Mouse (Mus musculus): ENCODE measurements around the gene Kcnj14.

Gene Kcnj14

DNA sequence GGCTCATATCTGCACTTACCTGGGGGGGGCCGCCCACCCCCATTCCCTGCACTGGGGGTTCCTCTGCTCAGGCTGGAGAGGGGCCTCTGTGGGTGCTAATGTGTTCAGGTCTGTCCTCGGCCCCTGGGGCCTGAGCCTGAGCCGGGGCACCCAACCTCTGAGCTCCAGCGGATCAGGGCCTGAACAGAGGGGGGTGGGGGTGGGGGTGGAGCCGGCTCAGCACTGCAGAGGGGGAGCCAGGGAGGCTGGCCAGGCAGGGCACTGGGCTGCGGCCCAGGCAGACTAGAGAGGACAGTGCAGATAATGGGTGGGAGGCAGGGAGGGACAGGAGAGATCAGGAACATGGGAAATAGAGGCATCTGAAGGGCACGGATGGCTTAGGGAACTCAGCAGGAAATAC is at the start of gene Kcnj14:
Gene Kcnj14, minus strand, starts transcription at position 185 of the 400 bp plus-strand sequence.
- no peak for DNase-seq

DNA sequence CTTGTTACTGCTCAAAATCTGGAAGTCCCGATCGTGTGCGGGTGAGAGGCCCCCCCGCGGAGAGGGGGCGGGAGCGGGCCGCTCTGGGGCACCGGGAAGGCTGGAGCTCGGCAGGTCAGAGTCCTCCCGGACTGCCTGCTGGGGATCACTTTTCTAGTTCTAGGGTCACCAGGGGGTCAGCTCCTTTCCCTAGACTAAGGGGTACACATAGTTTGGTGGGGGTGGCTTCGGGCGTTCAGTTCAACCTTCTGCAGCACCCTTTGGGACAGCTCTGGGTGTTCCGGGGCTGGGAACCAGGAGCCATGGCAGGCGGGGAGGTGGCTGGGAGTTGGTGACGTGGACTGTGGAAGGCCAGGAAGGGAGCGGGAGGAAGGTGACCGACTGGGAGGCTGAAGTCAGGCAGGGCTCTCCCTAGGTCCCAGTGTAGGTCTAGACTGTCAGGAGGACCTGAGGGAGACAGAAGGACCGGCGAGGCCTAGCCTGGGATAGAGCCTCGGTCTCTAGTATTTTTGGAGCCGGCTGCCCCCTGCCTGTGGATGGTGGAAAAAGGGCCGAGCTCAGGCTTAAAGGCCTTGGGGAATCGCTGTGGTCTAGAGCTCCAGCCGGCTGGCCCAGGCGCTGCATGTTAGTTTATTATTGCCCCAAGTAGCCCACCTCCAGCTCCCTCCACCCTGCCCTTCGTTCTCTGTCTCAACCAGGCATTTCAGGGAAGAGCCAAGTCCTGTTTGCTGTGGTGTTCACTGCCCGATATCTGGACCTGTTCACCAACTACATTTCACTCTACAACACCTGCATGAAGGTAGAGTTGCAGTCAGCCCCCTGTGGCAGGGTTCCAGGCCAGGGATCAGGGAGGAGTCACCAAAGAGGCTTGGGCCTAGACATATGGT is 48.7 kb upstream of the Kcnj14 start:
- peak; percentile 71 for DNase-seq

DNA sequence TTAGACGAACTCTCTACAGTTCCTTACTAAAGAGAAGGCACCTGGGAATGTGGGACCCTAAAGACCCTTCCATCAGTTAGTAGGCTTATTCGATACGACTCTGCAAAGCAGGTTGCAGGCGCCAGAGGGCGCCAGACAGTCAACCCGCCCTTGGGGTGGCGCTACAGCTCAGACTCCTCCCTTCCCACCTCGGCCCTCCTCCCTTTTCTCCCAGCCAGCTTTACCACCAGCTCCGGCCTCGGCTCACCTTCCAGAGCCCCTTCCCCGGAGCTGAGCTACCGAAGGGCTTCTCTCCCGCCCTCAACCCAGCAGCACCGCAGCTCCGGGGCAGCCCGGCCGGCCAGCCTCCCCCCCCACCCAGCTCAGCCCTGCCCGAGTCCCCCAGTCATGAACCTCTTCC is 48.0 kb upstream of the Kcnj14 start, which contains the start of gene Kdelr1:
Gene Kdelr1, plus strand, starts transcription at position 149 of the 400 bp plus-strand sequence.
- DNase-seq: peak; percentile 93

DNA sequence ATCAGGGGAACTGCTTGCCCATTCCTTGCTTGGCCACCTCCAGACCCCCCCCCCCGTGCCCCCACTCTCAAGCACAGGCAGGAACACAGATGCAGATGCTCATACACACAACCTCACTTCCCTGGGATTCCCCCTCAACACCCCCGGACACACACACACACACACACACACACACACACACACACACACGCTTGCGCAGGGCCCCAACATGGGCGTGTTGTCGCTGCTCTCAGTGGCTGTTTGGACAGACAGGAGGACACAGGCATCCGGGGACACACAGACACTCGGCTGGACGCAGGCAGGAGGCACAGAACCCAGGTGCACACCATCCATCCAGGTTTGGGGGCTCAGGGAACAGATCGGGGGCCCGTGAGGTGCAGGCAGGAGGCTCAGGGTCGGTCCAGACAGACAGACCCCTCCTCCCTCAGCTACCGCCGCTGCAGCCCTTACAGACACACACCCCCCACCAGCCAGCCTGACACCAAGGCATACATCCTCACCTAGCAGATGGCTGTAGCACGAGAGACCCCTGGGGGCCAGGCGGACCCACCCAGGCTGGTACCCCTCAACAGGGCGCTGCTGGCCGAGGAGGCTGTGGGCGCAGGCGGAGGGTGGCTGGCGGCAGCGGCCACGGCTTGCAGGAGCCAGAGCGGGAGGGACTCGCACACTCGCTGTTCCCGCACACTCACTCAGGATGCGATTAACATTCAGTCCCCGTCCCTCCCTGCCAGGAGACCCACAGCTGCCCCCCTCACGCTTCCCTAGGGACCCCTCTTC is 45.9 kb upstream of the Kcnj14 start:
- peak; percentile 45 for DNase-seq

DNA sequence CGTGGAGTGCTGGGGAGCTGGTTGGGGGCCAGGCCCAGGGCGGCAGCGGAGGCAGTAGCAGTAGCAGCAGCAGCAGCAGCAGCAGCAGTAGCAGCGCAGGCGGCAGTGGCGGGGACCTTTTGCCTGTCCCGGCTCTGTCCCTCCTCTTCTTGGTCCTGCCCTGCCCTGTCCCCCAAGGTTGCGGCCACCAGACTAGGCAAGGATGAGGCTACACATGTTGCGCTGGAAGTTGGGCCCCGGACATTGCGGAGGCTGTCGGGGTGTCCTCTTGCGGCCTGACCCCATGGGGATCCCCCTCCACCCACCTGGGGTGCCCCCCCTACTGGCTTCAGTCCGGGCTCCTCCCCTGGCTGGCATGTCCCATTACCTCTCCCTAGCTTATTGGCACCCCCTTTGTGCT is 45.2 kb upstream of the Kcnj14 start:
- DNase-seq: no peak

DNA sequence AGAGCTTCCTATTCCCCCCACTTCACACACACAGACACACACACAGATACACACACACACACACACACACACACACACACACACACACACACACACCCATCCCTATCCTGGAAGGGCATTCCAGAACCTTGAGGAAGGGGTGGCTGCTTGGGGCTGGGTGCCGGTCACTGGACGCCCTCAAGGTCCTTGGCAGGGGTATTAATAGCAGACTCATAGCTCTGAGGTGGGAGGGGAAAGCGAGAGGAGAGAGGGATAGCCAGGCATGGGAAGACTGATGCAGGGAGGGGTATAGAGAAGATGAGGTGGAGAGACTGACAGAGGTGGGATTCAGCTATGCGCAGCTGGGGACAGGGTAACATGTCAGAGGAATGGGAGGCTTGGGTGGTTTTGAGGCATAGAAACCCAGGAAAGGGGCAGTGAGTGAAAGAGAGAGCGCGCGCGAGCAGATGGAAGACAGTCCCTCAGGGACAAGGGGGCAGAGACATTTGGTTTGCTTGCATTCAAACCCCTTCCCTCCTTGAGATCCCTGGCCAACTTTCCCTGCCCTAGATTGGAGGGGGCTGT is 44.6 kb upstream of the Kcnj14 start:
- DNase-seq: no peak

DNA sequence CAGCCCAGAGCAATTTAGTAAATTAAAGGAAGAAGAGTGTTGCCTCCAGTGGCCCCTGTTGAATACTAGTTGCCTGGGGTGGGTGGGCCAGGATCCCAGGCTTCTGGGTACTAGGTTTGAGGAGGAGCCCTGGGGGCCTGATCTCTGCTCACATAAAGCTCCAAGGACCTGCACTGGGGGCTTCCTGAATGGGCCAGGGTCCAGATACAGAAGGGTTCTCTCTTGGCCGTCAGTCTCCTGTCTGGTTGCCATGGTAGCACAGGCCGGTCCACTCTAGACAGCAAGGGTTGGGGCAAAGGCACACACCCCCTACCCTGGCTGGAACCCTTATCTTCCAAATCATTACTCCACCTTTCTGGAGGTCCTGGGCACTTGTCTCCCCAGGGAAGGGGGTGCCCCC is 43.3 kb upstream of the Kcnj14 start:
- no peak for DNase-seq

DNA sequence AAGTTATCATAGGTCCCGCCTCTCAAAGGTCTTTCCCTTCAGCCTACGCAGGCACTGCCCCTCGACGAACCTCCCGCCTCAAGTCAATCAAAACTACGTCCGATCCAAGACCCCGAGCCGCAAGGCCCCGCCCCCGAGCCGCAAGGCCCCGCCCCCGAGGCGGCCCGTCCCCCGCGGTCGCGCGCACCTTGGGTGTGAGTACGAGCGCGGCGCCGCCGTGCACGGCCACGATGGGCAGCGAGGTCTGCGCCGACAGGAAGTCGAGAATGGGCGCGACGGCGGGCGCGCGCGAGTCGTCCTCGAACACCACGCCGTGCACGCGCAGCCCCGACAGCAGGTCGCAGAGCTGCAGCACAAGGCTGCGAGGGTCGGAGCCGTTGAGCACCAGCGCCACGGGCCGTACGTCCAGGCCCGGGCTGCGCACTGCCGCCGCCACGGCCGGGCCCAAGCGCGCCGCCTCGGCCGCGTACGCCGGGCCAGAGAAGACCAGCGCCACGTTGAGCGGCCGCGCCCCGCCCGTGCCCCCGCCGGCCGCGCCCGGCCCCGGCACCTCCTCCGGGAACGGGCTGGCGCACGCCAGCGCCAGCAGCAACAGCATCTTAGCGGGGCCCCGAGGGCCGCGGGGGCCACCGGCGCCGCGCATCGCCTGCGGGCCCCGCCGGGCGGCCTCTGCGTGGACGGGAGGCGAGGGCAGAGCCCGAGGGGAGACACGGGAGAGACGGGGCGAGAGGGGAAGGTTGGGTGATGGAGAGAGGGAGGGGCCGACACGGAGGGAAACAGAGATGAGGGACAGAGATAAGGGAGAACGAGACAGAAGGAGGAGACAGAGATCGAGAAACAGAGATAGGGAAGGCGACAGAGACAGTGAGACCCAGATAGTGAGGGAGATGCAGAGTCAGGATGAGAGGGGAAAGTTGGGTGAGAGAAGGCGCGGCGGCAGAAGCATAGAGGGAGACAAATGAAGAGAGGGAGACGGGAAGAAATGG is 41.6 kb upstream of the Kcnj14 start:
- DNase-seq: peak; percentile 97

DNA sequence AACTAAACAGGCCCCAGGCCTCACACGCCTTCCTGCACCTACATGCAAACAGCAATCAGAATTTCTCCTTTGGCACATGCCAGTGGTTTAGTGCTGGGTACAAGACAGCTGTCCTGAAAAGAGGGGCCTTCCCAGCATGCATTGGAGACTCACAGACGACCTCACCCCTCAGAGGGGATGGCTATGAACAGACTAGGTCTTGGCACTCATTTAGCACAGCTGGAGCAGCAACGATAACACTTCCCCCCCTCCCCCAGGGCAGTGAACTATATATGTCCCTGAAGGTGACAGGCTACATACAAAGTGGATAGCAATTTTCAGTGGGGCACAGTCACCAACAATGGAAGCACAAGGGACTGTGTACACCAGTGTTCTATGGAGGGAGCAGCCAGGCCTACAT is 39.9 kb upstream of the Kcnj14 start:
- no peak for DNase-seq

DNA sequence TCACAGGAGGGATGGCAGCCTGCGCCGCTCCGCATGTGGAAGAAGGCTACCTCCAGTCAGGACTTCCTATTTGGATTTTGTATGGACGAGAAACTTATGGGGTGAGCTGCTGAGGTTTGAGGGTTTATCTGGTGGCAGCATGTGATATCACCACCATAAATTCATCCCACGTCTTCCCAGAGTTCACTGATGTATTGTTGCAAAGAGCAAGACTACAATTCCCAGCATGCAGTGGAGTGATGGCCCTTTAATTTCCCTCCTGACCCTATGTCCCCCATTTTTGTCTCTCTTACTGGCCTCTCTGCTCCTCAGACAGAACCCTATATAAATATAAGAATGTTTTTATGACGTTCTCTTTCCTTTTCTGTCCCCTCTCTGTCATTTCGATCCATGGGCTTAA is 38.2 kb upstream of the Kcnj14 start:
- no peak for DNase-seq

DNA sequence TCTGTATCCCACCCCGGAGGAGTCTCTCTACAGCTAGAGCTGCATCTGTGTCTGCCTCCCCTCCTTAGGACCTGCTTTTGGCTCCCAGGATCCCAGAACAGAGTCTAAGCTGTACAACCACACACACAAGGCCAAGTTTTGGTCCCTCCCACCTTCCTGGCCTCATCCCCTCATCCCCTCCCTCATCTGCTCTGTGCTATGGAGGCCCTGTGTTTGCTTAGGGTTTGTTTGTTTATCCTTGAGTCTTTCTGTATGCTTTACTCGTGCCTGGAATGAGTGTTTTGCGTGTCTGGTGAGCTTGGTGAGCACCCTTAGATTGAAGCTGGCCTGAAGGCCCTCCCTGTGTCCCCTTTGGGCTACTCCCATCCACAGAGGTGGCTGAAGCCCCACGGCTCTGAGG is 34.4 kb upstream of the Kcnj14 start:
- no peak for DNase-seq

DNA sequence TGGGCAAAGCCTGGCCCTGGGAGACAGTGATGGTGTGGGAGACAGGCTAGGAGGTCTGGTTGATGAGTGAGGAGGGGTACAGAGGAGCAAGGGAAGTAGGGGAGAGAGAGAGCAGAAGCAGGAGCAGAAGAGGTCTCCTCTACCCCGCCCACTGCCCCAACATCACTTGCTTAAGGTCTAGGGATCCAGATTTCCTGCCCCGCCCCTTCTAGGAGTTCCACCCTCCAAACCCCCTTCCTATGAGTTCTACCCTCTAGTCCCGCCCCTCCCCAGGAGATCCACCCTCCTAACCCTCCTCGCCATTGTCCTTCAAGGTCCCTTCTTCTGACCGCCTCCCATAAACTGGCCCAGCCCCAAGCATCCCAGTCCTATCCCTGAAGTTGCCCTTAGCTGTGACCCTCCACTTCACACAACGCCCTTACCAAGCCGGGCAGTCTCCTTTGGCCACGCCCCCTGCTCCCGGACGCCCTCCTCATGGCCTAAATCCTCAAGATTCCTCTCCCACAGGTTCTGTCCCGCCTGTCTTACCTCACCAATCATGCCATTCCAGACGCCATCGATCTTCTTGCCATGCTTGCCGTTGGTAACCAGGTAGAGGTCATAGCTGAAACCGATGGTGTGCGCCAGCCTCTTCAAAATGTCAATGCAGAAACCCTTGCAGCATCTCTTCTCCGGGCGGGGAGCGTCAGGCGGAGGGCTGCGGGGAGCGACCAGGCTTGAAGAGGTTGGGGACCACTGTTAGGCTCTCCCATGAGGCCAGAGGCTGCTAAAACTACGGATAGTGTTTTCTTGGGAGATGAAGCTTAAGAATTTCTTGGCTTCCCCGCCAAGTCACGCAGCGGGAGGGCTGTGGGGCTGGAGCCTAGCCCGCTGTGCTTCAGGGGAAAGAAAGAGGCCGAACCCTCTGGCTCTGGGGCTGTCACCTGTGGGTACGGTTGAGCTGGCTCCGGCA is 32.6 kb upstream of the Kcnj14 start:
- peak; percentile 57 for DNase-seq

DNA sequence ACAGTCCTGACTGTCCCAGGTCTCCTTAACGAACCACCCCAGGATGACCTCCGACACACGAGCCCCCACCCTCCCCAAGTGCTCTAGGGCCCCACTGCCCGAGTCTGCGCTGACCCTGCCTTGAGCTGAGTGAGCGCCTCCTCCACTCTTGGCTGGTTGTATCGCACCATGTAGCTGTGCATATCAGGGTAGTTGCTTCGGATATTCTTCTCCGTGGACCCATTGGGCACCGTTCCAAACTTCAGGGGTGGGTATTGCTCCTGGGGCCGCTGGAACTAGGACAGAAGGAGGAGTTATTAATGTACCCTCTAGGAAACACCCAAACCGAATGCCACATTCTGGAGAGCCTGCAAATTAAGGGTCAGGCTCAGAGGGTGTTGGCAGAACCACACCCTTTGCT is 28.5 kb upstream of the Kcnj14 start:
- no peak for DNase-seq

DNA sequence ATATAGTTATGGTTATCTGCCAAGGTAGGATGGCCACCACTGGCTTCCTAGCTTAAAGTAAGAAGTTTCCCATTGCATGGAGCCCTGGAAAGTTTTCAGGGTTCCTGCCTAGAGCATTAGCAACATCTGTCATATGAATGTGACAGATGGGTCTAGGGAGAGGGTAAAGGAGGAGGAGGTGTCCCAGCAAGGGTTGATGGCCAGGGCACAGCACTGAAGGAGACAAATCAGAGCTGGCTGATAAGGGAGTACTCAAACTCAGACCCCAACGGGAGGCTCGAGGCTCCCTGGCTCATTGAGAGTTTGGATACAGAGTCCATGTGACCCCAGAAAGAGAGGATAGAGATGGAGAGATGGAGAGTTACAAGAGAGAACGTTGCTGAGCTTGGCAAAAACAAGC is 26.1 kb upstream of the Kcnj14 start:
- DNase-seq: no peak

DNA sequence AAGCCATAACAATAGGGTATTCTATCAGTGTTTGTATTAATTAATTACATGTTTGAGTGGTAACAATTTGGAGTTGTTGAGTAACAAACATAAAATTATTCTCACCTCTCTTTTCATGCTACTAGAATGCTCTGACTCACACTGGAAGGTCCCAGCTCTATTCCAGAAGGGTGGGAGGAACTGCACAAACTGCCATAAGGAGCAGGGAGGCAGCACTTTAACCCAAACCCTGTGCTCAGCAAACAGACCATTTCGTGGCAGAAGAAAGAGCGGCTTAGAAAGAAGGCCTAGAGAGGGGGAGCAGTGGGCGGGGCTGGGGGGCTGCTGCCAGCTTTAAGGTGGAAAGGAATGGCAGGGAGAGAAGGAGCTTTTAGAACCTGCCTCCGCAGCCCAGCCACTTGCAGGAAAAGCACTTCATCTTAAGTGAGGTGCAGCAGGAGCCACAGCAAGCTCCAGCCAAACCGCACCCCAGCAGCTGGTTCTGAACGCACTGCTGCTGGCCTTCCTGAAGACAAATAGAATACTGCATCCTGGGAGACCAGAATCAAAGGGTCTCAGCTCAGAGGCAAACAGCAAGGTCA is 24.0 kb upstream of the Kcnj14 start:
- DNase-seq: no peak

DNA sequence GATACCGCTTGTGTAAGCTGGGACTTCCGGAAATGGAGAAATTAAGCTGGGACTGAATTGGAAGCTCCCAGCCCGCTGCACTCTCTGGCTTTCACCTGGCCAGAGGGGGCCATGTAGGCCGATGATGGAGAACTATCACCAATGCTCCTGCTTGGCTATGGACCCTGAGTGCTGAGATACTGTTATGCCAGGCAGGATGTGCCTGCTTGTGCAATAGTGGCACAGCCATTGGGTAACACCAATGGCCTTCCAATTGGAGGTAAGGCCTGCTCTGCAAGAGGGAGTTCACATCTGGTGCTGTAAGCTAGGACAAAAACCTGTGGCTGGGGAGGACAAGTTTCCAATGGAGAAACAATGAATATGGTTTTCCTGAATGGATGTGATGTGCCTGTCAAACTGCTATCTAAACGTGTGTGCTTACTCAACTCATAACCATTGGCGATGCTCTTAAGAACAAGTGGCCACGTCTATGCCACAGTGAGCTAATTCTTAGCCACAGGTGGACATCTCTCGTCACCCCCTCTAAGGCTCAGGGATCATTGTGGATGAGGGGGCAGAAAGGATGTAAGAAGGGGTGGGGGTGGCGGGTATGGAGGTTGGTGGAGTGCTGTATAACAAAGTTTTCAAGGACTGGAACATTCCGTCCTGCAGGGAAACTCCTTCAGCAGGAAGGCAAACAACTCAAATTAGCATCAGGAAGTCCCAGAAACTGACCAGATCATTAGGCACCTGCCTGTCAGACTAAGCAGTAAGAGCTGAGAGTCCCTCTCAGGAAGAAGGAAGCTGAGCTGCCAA is 18.6 kb upstream of the Kcnj14 start:
- no peak for DNase-seq

DNA sequence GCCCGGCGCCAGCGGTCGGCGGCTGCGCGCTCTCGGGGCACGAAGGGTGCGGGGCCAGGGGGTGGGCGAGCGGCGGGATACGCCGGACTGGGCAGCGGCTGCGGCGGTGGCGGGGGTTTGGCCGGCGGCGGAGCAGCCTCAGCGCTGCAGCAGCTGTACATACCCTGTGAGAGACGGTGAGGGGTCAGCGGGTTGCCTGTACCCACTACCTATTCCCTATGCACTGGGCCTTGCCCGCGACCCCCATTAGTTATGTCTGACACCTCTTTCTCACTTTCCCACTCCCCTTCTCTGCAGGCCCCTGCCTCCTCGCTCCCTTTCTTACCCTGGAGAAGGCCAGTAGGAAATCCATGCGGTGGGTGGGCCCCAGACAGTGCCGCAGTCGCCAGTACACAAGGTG is 9.3 kb upstream of the Kcnj14 start:
- no peak for DNase-seq

DNA sequence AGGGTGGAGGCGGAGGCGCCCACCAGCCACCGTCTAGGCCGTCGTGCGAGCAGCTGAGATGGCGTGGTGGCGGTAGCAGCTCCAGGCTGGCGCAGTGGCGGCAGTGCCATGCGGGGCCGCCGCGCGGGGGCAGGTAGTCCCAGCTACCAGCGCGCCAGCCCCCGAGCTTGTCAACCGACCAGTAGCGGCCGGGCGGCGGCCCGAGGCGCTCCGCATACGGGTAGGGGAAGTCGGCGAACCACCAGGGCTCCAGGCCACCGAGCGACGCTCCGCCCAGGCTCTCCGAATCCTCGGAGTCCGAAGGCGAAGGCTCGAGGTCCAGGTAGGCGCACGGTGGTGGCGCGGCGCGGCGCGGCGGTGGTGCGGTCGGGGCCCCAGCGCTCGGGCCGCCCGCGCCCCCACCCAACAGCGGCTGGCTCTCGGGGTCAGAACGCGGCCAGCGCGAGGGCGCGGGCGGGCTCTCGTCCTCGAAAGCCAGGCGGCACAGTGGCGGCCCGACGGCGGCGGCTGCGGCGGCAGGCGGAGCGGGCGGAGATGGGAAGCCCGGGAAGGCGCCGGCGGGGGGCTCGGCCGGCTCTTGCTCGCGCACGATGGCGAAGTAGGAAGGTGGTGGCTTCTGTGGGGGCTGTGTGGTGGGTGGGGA is 8.7 kb upstream of the Kcnj14 start:
- DNase-seq: peak; percentile 34

DNA sequence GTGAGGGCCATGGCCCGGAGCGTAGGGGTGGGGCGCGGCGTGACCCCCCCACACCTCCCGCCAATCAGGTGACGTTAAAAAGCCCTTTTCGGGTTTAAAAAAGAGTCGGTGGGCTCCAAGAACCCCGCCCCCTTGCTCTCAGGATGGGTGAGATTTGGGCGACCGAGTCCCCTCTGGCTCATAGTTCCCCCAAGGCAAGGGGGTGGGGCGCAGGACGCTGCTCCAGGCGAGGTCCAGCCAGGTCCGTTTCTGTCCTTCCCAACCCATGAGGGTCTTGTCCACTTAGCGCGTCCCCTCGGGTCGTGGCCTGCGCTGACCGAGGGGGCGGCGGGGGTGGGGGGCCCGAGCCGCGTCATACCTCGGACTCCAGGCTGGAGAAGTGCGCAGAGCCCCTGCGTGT is 7.8 kb upstream of the Kcnj14 start:
- DNase-seq: no peak

DNA sequence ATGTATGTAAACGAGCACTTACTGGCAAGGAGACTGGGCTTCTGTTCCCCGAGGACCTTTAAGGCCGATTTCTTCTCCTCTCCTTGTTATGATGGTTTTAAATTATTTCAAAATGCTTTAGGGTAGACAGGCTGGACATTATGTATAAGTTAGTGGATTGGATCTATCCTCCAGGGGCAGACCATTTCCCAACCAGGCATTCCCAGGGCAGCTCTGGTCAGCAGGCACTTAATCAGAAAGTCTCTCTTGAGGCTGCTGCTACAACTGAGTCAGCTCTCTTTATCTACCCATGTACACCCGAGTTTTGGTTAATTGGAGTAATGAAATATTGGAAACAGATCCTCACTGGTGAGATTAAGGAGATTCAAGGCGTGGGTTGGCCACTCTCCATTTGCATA is 6.5 kb upstream of the Kcnj14 start:
- no peak for DNase-seq
